Mouse (Mus musculus): ENCODE measurements around the gene Mrps18a. TPM values are rescaled to one million over a fixed set of nuclear protein-coding genes. Genes with fewer than 3 reads are reported as not detected.

The Mrps18a gene
- 141 and 148 TPM in 2 replicates for polyA plus RNA-seq (2014; fragmentation: Nextera tagmentation; extraction: Ambion mirVana)

- Histone ChIP-seq H3K27me3 (ENCODE audit: control insufficient read depth, insufficient read depth, low read length) (peaks cover 4% of the 10 kb centered on the region; the same call in 1 of the 2 replicates), H3K4me3 (replicated peaks; ENCODE audit: low read depth, low read length) (peak within 1 kb of the TSS; percentile 80), H3K4me1 (ENCODE audit: control insufficient read depth, insufficient read depth, low read length) (peaks cover 5% of the 10 kb centered on the region), H3K9me3 (ENCODE audit: control insufficient read depth, low read length) (no peaks in the 10 kb centered on the region), H3K4me2 (ENCODE audit: low read length) (peak within 1 kb of the TSS; percentile 77), H3K9ac (replicated peaks; ENCODE audit: low read length) (peak within 1 kb of the TSS; percentile 77), H3K27ac (replicated peaks; ENCODE audit: low read depth, low read length) (peak within 1 kb of the TSS; percentile 68), H3K36me3 (ENCODE audit: control insufficient read depth, insufficient read depth, low read length) (no peaks in the 10 kb centered on the region)
- DNase-seq (peak; percentile 95), ATAC-seq (ENCODE audit: low FRiP score, low TSS enrichment) (peak; percentile 95)
- 6% methylated on average over 38 of the region's 38 CpGs for WGBS
Observed at GRCm38 (mm10) chr17:46110402-46111289, at the start of gene Mrps18a. TSS of gene Mrps18a (plus strand) at chr17:46110986.

GRCm38 (mm10) chr17:46063283-46063973, 47.4 kb upstream of the Mrps18a start:
- Histone ChIP-seq H3K9ac (replicated peaks; ENCODE audit: low read length) (peak overlapping the region; percentile 13; the same call in 1 of the 2 replicates), H3K36me3 (ENCODE audit: control insufficient read depth, insufficient read depth, low read length) (no peaks in the 10 kb centered on the region), H3K9me3 (ENCODE audit: control insufficient read depth, low read length) (no peaks in the 10 kb centered on the region), H3K27ac (replicated peaks; ENCODE audit: low read depth, low read length) (no peak overlapping the region), H3K4me1 (ENCODE audit: control insufficient read depth, insufficient read depth, low read length) (peaks cover 10% of the 10 kb centered on the region), H3K4me2 (ENCODE audit: low read length) (no peak overlapping the region), H3K27me3 (ENCODE audit: control insufficient read depth, insufficient read depth, low read length) (no peaks in the 10 kb centered on the region), H3K4me3 (replicated peaks; ENCODE audit: low read depth, low read length) (no peak overlapping the region)
- ATAC-seq (ENCODE audit: low FRiP score, low TSS enrichment) (0 out of 2 replicates have a peak, but pooled peaks have one; percentile 50), DNase-seq (peak; percentile 73)
- 28% methylated on average over 10 of the region's 10 CpGs for WGBS

GRCm38 (mm10) chr17:46063974-46064312, 46.8 kb upstream of the Mrps18a start:
- H3K9me3 ChIP-seq (ENCODE audit: control insufficient read depth, low read length): no peaks in the 10 kb centered on the region
- no peak overlapping the region for H3K4me3 ChIP-seq (replicated peaks; ENCODE audit: low read depth, low read length)
- H3K9ac ChIP-seq (replicated peaks; ENCODE audit: low read length): no peak overlapping the region
- no peak overlapping the region for H3K27ac ChIP-seq (replicated peaks; ENCODE audit: low read depth, low read length)
- WGBS: 48% methylated on average over 6 of the region's 6 CpGs
- H3K36me3 ChIP-seq (ENCODE audit: control insufficient read depth, insufficient read depth, low read length): no peaks in the 10 kb centered on the region
- peaks cover 10% of the 10 kb centered on the region for H3K4me1 ChIP-seq (ENCODE audit: control insufficient read depth, insufficient read depth, low read length)
- DNase-seq (no peak), ATAC-seq (ENCODE audit: low FRiP score, low TSS enrichment) (no peak)
- no peak overlapping the region for H3K4me2 ChIP-seq (ENCODE audit: low read length)
- H3K27me3 ChIP-seq (ENCODE audit: control insufficient read depth, insufficient read depth, low read length): no peaks in the 10 kb centered on the region

- no peak overlapping the region for H3K9ac ChIP-seq (replicated peaks; ENCODE audit: low read length)
Observed at GRCm38 (mm10) chr17:46070046-46070445, 40.7 kb upstream of the Mrps18a start.

GRCm38 (mm10) chr17:46071531-46071930, 39.3 kb upstream of the Mrps18a start:
- H3K4me2 ChIP-seq (ENCODE audit: low read length): no peak overlapping the region
- no peaks in the 10 kb centered on the region for H3K4me1 ChIP-seq (ENCODE audit: control insufficient read depth, insufficient read depth, low read length)
- no peak overlapping the region for H3K27ac ChIP-seq (replicated peaks; ENCODE audit: low read depth, low read length)
- 94% methylated on average over 3 of the region's 3 CpGs for WGBS
- no peaks in the 10 kb centered on the region for H3K27me3 ChIP-seq (ENCODE audit: control insufficient read depth, insufficient read depth, low read length)
- no peak for ATAC-seq (ENCODE audit: low FRiP score, low TSS enrichment)
- no peak overlapping the region for H3K4me3 ChIP-seq (replicated peaks; ENCODE audit: low read depth, low read length)
- DNase-seq: no peak
- no peaks in the 10 kb centered on the region for H3K36me3 ChIP-seq (ENCODE audit: control insufficient read depth, insufficient read depth, low read length)
- no peak overlapping the region for H3K9ac ChIP-seq (replicated peaks; ENCODE audit: low read length)
- no peaks in the 10 kb centered on the region for H3K9me3 ChIP-seq (ENCODE audit: control insufficient read depth, low read length)

More at GRCm38 (mm10) chr17:46070046-46070445, 40.7 kb upstream of the Mrps18a start:
- Histone ChIP-seq H3K27me3 (ENCODE audit: control insufficient read depth, insufficient read depth, low read length) (no peaks in the 10 kb centered on the region), H3K4me2 (ENCODE audit: low read length) (no peak overlapping the region), H3K36me3 (ENCODE audit: control insufficient read depth, insufficient read depth, low read length) (no peaks in the 10 kb centered on the region), H3K4me1 (ENCODE audit: control insufficient read depth, insufficient read depth, low read length) (no peaks in the 10 kb centered on the region), H3K27ac (replicated peaks; ENCODE audit: low read depth, low read length) (no peak overlapping the region), H3K9me3 (ENCODE audit: control insufficient read depth, low read length) (no peaks in the 10 kb centered on the region), H3K4me3 (replicated peaks; ENCODE audit: low read depth, low read length) (no peak overlapping the region)
- DNase-seq (no peak), ATAC-seq (ENCODE audit: low FRiP score, low TSS enrichment) (no peak)
- WGBS: 51% methylated on average over 9 of the region's 9 CpGs

- Histone ChIP-seq H3K27ac (replicated peaks; ENCODE audit: low read depth, low read length) (no peak overlapping the region), H3K27me3 (ENCODE audit: control insufficient read depth, insufficient read depth, low read length) (no peaks in the 10 kb centered on the region), H3K36me3 (ENCODE audit: control insufficient read depth, insufficient read depth, low read length) (no peaks in the 10 kb centered on the region), H3K4me2 (ENCODE audit: low read length) (no peak overlapping the region), H3K4me3 (replicated peaks; ENCODE audit: low read depth, low read length) (no peak overlapping the region), H3K4me1 (ENCODE audit: control insufficient read depth, insufficient read depth, low read length) (no peaks in the 10 kb centered on the region), H3K9me3 (ENCODE audit: control insufficient read depth, low read length) (no peaks in the 10 kb centered on the region), H3K9ac (replicated peaks; ENCODE audit: low read length) (no peak overlapping the region)
- ATAC-seq (ENCODE audit: low FRiP score, low TSS enrichment) (0 out of 2 replicates have a peak, but pooled peaks have one; percentile 14), DNase-seq (peak; percentile 13)
- WGBS: 77% methylated on average over 23 of the region's 23 CpGs
Observed at GRCm38 (mm10) chr17:46073730-46074301, 37.0 kb upstream of the Mrps18a start.

GRCm38 (mm10) chr17:46074398-46075115, 36.2 kb upstream of the Mrps18a start:
- no peak for ATAC-seq (ENCODE audit: low FRiP score, low TSS enrichment)
- 74% methylated on average over 7 of the region's 7 CpGs for WGBS

GRCm38 (mm10) chr17:46075116-46075485, 35.7 kb upstream of the Mrps18a start:
- H3K27ac ChIP-seq (replicated peaks; ENCODE audit: low read depth, low read length): no peak overlapping the region
- H3K4me2 ChIP-seq (ENCODE audit: low read length): no peak overlapping the region
- no peaks in the 10 kb centered on the region for H3K36me3 ChIP-seq (ENCODE audit: control insufficient read depth, insufficient read depth, low read length)
- no peak overlapping the region for H3K4me3 ChIP-seq (replicated peaks; ENCODE audit: low read depth, low read length)
- no peaks in the 10 kb centered on the region for H3K4me1 ChIP-seq (ENCODE audit: control insufficient read depth, insufficient read depth, low read length)
- no peak overlapping the region for H3K9ac ChIP-seq (replicated peaks; ENCODE audit: low read length)
- 50% methylated on average over 3 of the region's 3 CpGs for WGBS
- no peaks in the 10 kb centered on the region for H3K9me3 ChIP-seq (ENCODE audit: control insufficient read depth, low read length)
- ATAC-seq (ENCODE audit: low FRiP score, low TSS enrichment) (no peak), DNase-seq (no peak)
- H3K27me3 ChIP-seq (ENCODE audit: control insufficient read depth, insufficient read depth, low read length): no peaks in the 10 kb centered on the region

More at GRCm38 (mm10) chr17:46074398-46075115, 36.2 kb upstream of the Mrps18a start:
- Histone ChIP-seq H3K4me1 (ENCODE audit: control insufficient read depth, insufficient read depth, low read length) (no peaks in the 10 kb centered on the region), H3K9me3 (ENCODE audit: control insufficient read depth, low read length) (no peaks in the 10 kb centered on the region), H3K4me2 (ENCODE audit: low read length) (no peak overlapping the region), H3K4me3 (replicated peaks; ENCODE audit: low read depth, low read length) (no peak overlapping the region), H3K36me3 (ENCODE audit: control insufficient read depth, insufficient read depth, low read length) (no peaks in the 10 kb centered on the region), H3K9ac (replicated peaks; ENCODE audit: low read length) (no peak overlapping the region), H3K27ac (replicated peaks; ENCODE audit: low read depth, low read length) (no peak overlapping the region), H3K27me3 (ENCODE audit: control insufficient read depth, insufficient read depth, low read length) (no peaks in the 10 kb centered on the region)
- DNase-seq: no peak
